Mouse (Mus musculus) common myeloid progenitor, adult 5-6 weeks (primary cell): Measurements from ENCODE around the gene Arih2. TPM values are rescaled to one million over a fixed set of nuclear protein-coding genes. Genes with fewer than 3 reads are reported as not detected.
A peak's percentile ranks its signal among the peaks of the same experiment; 100 is the strongest.
"Not testable (repeated sequence)": the region's sequence is repeated elsewhere in the genome, so short reads cannot be mapped to it uniquely, and the experiment has no call there.

Source experiments
- ATAC-seq: replicated peaks from 2 replicates; pipeline ENCODE4 v1.8.0; 2016; ENCODE audit warnings: low read depth, mild to moderate bottlenecking, moderate TSS enrichment, inconsistent platforms; ENCODE audit not compliant: poor library complexity, severe bottlenecking
- total RNA-seq: library from RNA; stranded (forward); fragments of 200-1000, 187-1606 nt; gene quantifications from 2 replicates; pipeline ENCODE4 v1.2.3, GENCODE M21; 2017

Gene Arih2
- total RNA-seq: 50.6 and 57.8 TPM in 2 replicates

DNA sequence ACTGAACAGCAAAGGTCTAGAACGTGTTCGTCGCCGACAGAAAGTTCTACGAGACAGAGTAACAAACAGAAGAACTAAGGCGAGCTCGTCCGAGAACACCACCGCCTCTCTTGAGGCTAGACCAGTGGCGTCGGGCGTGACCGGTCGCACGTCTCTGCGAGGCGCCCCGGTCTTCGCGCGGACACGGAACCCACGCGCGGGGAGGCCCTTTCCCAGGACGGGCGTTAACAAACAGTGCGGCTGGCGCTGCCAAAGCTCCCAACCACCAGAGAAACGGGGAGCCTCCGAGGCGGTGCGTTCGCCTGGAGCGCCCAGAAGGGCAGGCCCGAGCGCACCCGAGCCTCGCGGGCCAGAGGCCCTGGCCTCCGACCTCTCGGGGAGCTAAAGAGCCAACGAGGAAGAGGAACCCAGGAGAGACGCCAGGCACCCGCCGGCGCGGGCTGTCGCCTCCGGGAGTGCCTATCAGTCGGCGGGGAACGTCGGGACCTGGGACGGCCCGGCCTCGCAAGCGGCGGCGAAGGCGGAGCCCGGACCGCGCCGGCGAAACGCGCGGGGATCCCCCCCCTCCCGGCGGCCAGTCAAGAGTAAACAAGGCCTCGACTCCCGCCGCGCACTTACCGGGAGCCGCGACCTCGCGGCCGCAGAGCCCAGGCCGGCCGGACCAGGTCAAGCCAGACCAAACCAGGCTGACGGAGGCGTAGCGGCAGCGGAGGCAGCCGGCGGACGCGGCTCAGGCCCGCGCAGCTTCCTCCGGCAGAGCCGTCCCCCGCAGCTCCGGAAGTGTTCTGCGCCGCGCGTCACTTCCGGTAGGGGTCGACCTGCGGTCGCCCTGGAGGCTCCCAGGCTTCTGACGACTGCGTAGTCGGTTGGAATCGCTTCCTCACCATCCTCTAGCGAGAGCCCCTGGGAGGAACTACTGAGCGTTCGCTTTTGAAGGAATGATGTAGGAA lies at the start of gene Arih2:
Arih2 (minus strand) TSS at position 776 of the 950 bp plus-strand sequence.
- peak; percentile 95 for ATAC-seq

DNA sequence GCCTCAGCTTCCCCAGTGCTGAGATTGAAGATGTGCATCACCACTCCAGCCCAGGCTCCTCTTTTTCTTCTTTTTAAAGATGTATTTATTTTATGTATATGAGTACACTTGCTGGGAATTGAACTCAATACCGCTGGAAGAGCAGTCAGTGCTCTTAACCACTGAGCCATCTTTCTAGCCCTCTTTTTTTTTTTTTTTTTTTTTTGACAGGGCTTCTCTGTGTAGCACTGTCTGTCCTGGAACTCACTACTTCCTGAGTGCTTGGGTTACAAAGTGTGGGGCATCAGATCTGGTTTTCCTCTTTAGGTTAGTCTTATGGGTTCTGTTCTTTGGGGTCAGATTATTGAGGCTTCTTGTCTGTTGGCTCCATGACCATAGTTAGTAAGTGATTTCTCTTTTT lies 45.3 kb upstream of the Arih2 start:
- ATAC-seq: no peak

GRCm38 (mm10) chr9:108693946-108694345 lies 44.8 kb upstream of the Arih2 start:
- ATAC-seq: no peak

GRCm38 (mm10) chr9:108692226-108693041 lies 43.2 kb upstream of the Arih2 start:
- ATAC-seq: peak; percentile 48

GRCm38 (mm10) chr9:108691846-108692225 lies 42.6 kb upstream of the Arih2 start:
- peak; percentile 64 for ATAC-seq

- ATAC-seq: peak; percentile 55
These were observed 42.2 kb upstream of the Arih2 start for GRCm38 (mm10) chr9:108691371-108691770.

DNA sequence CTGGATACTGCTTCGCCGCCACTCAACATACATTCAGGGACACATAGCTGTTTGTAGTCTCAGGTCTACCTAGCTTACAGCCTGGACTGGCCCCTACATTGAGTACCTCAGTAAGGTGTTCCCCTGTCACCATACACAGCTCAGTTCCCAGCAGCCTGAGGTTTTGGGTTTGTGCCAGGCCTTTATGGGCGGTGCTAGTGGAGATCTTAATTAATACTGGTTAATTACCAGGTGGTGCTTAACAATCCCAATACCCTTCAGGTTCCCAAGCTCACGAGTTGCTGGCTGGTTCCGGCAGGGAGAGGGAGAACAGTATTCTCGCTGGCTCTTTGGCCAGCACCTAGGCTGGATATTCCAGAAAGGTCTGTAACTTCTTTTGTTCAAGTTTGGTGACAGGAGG lies 41.7 kb upstream of the Arih2 start:
- no peak for ATAC-seq

DNA sequence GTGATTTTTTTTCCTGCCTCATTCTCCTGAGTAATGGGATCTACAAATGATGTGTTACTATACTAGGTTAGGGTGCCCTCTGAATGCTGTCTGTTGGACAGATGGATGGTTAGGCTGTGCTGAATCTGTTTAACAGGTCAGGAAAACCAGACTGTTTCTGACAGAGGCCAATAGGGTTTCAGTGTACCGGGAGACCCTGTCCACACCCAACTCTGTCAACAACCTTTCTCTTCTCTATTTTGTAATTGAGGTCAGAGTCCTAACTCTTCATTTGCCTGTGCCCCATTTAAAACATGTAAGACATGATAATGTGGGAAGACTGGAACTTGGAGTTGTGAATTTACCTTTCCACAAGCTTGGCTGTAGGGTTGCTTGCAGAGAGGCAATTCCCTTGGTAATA lies 40.8 kb upstream of the Arih2 start:
- no peak for ATAC-seq

DNA sequence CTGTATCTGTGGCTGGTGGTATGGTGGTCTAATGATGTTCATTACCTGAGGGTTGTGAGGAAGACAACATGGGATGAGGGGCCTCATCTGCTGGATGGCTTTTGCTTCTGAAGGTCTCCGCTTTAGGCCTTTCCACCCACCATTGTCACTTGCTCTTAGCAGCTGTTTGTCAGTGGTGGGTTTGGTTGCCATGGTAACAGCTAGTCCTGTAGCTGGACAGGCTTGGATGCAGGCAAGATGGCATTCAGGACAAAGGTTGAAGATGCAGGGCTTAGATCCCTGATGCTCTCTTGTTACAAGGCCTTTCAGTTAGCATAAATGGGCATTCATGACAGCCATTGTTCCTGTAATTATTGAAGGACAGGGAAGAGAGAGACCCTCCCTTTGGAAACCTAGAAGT lies 39.9 kb upstream of the Arih2 start, which contains the start of gene Prkar2a:
Prkar2a (plus strand) TSS at position 209 of the 400 bp plus-strand sequence.
- ATAC-seq: no peak

- no peak for ATAC-seq
These were observed 39.3 kb upstream of the Arih2 start for GRCm38 (mm10) chr9:108688451-108688850.

DNA sequence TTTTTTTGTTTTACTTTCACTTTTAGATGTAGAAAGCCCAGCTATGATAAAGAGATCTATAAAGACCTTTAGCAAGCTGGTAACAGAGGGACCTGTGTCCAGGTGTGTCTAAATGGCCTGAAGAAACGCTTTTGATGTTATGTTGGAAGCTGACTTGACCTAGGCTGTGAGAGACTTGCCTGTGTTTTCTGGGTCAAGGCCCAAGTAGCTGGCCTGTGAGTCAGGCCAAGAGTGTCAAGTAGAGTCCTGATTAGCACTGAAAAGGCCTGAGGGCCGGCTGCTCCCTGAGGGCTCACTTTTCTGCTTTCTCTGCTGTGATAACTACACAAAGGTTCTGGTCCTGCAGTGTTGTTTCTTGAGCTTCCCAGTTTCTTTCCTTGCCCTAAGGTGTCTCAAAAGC lies 38.5 kb upstream of the Arih2 start:
- no peak for ATAC-seq

GRCm38 (mm10) chr9:108687181-108687580 lies 38.0 kb upstream of the Arih2 start:
- no peak for ATAC-seq

- ATAC-seq: no peak
These were observed 37.3 kb upstream of the Arih2 start for GRCm38 (mm10) chr9:108686475-108686887.

- ATAC-seq: no peak
These were observed 30.8 kb upstream of the Arih2 start for GRCm38 (mm10) chr9:108680026-108680425.

DNA sequence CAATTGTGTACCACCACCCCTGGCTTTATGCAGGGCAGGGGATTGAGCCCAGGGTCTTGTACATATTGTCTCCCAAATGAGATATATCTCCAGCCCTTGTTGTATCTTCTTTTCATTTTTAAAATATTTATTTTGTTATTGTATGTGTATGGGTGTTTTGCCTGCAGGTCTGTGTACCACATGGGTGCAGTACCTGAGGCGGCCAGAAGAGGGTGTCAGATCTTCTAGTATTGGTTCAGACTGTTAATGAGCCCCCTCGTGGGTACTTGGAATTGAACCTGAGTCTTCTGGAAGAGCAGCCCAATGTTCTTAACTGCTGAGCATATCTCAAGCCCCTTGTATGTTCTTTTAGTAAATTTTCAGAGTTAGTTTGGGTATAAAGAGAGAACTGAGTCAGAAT lies 24.0 kb upstream of the Arih2 start:
- no peak for ATAC-seq

DNA sequence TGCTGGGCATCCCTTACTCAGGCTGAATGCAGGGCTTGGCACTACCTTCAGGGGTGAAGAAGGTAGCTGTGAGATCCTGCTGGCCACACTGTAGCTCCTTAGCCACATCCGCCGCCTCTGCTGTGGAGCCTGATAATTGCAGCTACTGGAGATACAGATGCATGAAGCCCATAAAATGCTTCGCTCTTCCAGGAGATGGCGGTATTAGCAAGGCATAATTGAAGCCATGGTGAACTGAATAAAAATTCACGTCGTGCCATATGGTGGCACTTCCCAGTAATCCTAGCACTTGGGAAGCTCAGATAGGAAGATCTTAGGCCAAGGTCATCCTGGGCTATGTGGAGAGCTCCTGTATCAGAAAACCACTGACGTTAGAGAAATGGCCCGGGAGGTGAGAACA lies 20.7 kb upstream of the Arih2 start:
- peak; percentile 77 for ATAC-seq

GRCm38 (mm10) chr9:108662660-108663059 lies 13.5 kb upstream of the Arih2 start:
- no peak for ATAC-seq

GRCm38 (mm10) chr9:108661677-108662612 lies 12.8 kb upstream of the Arih2 start, which contains the start of gene Slc25a20:
Gene Slc25a20, plus strand, starts transcription at chr9:108662088.
- ATAC-seq: peak; percentile 96

GRCm38 (mm10) chr9:108655865-108656264 lies 6.7 kb upstream of the Arih2 start:
- ATAC-seq: not testable (repeated sequence)
